Mouse (Mus musculus) MN1 (cell line): ENCODE results near the gene Tfrc.

Source experiments
- DNase-seq: peaks from one replicate; pipeline ENCODE4 v3.0.0-alpha.2; 2016; ENCODE audit warnings: low spot score

Gene Tfrc

GRCm38 (mm10) chr16:32608712-32609400, at the start of gene Tfrc:
Gene Tfrc (plus strand): TSS chr16:32608920.
- peak; percentile 98 for DNase-seq

DNA sequence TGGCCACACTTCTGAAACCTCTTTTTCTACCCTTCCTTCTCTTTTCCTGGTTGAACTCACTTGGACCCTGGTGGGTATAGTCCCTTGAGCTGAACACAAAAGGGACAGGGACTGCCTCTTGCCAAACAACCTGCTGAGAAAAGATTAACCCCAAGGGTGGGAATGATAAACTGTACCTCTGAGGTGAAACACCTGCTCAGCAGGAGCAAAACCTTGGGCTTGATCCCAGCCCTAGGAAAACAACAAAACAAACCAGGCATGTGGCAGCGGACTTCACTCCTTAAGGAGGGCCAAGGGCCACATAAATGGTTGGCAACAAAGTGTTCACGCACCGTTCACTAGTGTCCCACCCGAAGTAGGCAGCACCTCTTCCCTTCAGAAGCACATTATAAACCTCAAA, 49.2 kb upstream of the Tfrc start:
- DNase-seq = no peak

- no peak for DNase-seq
Observed at GRCm38 (mm10) chr16:32563056-32563793, 45.5 kb upstream of the Tfrc start.

DNA sequence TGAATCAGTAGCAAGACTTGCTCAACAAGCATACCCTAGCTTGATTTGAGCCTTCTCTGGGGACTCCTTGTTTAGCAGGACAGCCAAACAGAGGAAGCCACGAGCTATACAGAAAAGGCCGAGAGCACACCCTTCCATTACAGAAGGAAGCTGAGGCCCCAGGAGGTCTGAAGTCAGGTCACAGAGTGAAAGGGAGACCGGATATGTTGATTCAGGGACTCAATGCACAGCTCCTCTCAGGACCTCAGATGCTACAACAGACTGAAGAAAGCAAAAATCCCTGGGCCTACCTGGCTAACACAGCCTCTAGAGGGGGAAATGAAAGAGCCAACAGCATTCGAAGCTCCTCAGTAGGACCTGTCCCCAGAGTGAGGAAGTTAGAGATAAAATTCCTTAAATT, 41.4 kb upstream of the Tfrc start:
- no peak for DNase-seq

- DNase-seq = no peak
Observed at GRCm38 (mm10) chr16:32568401-32568800, 40.3 kb upstream of the Tfrc start.

- no peak for DNase-seq
Observed at GRCm38 (mm10) chr16:32570042-32570441, 38.7 kb upstream of the Tfrc start.

GRCm38 (mm10) chr16:32572528-32572927, 36.2 kb upstream of the Tfrc start:
- no peak for DNase-seq

DNA sequence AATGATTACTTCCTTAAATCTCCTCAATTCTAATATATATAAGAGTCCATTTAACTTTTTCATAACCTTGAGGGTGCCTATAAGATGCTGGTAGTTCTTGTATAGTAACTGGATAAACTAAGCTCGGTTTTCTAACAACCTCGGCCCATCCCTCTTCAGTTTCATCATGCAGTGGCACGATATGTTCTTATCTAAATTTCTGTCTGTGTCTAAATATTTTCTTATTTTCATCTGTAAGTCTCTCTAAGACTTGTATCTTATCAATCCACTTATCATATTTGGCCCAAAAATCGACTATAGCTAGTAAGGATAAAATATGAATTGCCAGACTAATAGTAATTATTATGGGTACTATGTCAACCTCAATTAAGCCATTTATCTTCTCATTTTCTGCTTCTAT, 22.2 kb upstream of the Tfrc start:
- DNase-seq = no peak

DNA sequence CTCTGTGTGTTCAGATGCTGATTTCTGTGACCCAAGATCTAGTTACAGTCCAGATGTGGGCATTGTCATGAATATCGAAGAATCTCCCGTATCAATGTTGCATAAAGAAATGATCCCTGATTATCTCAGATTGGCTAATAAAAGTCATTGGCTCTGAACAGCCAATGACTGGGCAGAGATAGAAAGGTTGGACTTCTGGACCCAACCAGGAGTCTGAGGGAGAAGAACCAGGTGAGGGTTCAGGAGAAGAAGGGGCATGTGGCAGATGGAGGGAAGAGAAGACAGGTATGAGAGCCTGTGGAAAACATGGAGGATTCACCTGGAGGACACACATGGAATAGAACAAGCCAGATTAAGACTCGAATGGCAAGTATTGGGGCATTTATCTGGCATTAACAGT, 20.2 kb upstream of the Tfrc start:
- DNase-seq = no peak

DNA sequence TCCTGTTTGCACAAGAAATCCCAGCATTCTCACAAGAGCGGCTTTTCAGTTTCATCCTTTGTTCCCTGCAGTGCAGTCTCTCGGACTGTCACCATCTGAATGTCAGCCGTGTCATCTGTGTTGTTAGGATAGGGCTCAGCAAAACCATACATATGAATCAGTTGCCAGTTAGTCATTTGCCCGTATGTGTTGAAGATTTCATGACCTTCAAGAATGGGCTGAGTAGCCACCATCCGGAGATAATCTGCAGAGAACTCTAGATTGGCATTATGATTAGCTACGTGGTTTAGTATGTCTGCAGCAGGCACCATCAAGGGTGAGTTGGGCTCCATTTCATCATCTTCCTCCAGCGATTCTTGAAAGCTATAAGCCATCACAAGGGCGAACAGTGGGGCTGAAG, 17.2 kb upstream of the Tfrc start:
- DNase-seq = no peak

- DNase-seq = no peak
Observed at GRCm38 (mm10) chr16:32593283-32593805, 15.4 kb upstream of the Tfrc start.

GRCm38 (mm10) chr16:32593916-32594315, 14.8 kb upstream of the Tfrc start:
- no peak for DNase-seq

- DNase-seq = no peak
Observed at GRCm38 (mm10) chr16:32594701-32595100, 14.0 kb upstream of the Tfrc start.

DNA sequence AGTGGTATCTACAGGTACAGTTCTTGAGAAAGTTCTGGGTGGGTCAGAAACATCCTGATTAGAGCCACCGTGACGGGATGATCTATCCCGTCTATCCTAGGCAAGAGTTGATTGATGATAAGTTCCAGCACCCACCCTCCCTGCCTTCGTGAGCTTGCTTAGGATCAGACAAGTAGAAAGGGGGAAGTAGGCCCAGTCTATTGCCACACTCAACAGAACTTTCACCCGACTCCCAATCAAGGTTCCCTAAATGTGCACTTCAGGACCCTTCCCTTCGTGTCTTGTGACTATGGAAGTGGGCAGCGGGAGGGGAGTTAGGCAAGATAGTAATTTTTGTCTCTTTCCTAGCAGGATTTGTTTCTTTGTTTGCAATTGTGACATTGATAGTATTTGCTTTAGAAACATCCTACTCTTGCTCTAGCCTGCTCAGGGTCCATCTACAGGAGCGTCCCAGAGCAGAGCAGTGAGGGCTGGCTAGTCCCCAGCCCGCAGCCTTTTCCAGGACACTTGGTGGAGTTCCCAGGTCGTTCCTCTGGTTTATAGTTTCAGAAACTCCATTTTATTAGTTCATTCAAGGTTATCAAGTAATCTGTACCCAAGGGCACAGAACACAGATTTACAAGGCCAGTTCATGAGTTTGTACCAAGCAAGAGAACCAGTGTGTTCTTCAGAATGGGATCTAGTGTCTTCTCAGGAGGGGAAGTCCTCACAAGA, 13.4 kb upstream of the Tfrc start:
- no peak for DNase-seq

- peak; percentile 70 for DNase-seq
Observed at GRCm38 (mm10) chr16:32597909-32598381, 10.8 kb upstream of the Tfrc start.

GRCm38 (mm10) chr16:32599151-32599550, 9.6 kb upstream of the Tfrc start:
- DNase-seq = no peak

DNA sequence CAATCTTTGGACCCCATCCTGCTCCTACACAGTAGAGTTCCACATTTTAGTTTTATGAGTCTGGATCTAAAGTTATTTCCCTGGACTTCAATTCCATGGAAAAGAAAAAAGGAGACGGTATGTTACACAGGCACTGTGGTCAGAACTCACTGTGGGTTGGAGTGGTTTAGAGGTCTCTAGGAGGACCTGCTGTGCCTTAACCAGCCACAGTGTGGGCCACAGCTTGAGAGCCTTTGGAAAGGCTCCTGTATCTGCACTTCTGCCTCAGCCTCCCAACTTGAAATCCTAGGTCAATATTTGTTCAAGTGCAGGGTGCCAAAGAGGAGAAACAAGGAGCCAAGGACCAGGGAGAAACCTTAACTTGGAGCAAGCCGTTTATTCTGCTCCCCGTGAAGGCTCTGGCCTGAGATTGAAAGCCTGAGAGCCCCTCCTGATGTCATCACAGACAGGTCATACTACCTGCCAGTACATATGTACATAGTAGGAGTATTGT, 6.5 kb upstream of the Tfrc start:
- no peak for DNase-seq

GRCm38 (mm10) chr16:32607562-32608343, 967 bp upstream of the Tfrc start:
- DNase-seq = no peak

GRCm38 (mm10) chr16:32608344-32608711, 392 bp upstream of the Tfrc start:
- no peak for DNase-seq

- no peak for DNase-seq
Observed at GRCm38 (mm10) chr16:32609401-32609779, 670 bp downstream of the Tfrc start.

DNA sequence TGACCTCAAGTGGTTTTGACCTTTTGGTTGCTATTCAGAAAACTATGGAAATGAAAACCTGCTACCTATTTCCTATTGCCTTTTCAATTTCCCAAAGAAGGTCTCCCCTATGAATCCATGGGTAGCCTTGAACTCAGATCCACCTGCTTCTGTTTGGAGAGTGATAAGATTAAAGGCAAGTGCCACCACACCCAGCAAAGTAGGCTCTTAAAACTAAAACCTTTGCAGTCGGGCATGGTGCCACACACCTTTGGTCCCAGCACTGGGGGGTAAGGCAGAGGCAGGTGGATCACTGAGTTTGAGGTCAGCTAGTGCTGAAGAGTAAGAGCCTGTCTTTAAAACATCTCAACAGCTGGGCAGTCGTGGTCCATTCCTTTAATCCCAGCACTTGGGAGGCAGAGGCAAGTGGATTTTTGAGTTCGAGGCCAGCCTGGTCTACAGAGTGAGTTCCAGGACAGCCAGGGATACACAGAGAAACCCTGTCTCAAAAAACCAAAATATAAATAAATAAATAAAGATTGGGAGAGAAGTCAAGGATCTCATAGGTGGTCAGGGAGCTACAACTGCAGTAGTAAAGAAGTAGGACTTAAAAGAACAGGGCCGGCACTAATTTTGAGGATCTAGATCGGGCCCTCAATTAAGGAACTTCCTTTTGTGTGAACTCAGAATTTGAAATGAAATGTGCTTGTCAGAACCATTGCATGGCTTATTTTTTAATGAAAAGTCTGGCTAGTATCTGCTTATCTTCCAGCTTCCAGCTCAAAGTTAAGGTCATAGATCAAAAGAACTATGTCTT, 1.9 kb downstream of the Tfrc start:
- no peak for DNase-seq
